Mouse (Mus musculus): Measurements from ENCODE around the gene Col4a3bp. TPM values are rescaled to one million over a fixed set of nuclear protein-coding genes. Genes with fewer than 3 reads are reported as not detected.

Col4a3bp gene
- polyA plus RNA-seq (2016; fragmentation: Nextera tagmentation; extraction: Ambion mirVana) = 6.8 and 7.3 TPM in 2 replicates

DNA sequence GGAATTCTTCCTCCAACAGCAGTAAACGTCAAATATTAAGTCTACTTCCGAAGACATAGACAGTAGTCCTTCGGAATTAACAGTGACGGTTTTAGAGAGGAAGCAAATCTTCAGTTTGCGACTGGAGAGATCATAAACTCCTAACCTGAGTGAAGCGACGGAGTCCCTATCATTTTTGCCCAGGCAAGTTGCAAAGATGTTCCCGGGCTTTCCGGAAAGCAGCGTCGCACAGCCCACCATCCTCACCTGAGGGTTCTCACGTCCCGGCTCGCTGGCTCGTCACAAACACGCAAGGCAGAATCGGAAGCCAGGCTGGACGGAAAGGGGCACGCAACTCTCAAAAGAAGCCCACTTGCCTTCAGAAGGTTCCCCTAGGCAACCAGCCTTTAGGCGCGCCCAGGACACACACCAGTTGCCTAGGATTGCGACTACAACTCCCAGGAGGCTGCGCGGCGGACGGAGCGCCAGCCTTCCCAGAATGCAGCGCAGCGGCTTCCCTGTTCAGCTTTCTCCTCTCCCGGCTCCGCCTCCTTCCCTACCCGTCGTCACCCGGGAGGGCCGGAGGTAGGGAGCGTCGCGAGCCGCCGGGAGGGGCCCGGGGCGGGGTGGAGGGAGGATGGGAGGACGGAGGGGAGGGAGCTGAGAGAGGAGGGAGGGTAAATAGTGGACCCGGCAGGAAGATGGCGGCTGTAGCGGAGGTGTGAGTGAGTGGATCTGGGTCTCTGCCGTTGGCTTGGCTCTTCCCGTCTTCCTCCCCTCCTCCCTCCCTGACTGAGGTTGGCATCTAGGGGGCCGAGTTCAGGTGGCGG is at the start of gene Col4a3bp, which contains the start of gene Polk:
Col4a3bp (plus strand) TSS at position 538 of the 809 bp plus-strand sequence.
Polk (minus strand) TSS at position 499 of the 809 bp plus-strand sequence.
- WGBS = under 1% methylated on average over 48 of the region's 50 CpGs
- no peaks in the 10 kb centered on the region for H3K27me3 ChIP-seq (replicated peaks; ENCODE audit: low read depth, poor library complexity, severe bottlenecking)
- no peaks in the 10 kb centered on the region for H3K36me3 ChIP-seq (replicated peaks)
- H3K4me3 ChIP-seq = peak within 1 kb of the TSS; percentile 89
- peaks cover 16% of the 10 kb centered on the region for H3K4me1 ChIP-seq
- peak; percentile 98 for DNase-seq (ENCODE audit: low spot score)
- H3K9me3 ChIP-seq = no peaks in the 10 kb centered on the region
- peak within 1 kb of the TSS; percentile 96 for H3K27ac ChIP-seq (replicated peaks)

DNA sequence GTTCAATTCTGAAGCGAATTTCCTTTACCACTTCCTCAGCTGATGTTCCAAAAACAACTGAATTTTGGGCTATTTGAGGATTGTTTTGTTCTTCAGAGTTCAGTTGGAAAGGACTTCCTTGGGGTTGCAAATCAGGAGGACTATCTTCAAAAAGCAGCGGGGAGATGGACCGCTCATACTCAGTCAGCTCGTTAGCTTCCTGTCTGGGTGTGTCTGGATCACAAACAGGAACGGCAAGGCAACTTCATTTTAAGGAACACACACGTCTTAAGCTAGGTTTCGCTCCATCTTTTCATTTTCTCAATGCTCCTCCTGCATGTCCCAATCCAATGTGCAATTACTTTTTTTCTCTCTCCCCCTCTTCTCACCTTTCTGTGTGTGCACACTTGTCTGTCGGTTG is 45.8 kb upstream of the Col4a3bp start:
- Histone ChIP-seq H3K27me3 (replicated peaks; ENCODE audit: low read depth, poor library complexity, severe bottlenecking) (no peaks in the 10 kb centered on the region), H3K27ac (replicated peaks) (no peak overlapping the region), H3K4me3 (no peak overlapping the region), H3K9me3 (no peaks in the 10 kb centered on the region), H3K36me3 (replicated peaks) (peaks cover 3% of the 10 kb centered on the region; the same call in 1 of the 2 replicates), H3K4me1 (no peaks in the 10 kb centered on the region; the same call in 1 of the 2 replicates)
- DNase-seq (ENCODE audit: low spot score) = no peak
- WGBS = 84% methylated on average over 8 of the region's 8 CpGs

DNA sequence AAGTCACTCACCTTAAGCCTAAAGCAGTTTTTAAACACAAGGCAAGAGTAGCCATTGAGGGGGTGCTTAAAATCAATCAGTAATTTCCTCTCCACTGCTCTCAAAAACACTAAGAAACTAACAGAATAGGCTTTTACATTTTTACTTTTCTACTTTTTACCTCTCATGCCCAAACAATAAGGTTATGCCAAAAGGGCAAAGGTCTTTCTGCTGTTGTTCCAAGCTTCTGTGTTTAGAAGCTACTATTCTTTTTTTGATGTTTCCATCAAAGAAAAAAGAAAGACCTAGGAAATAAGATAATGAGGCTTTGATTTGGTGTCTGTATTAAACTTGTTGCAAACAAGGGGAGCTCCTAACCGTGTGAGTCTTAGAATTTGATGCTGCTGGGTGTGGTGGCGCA is 42.5 kb upstream of the Col4a3bp start:
- Histone ChIP-seq H3K4me1 (no peaks in the 10 kb centered on the region; the same call in 1 of the 2 replicates), H3K4me3 (no peak overlapping the region), H3K27me3 (replicated peaks; ENCODE audit: low read depth, poor library complexity, severe bottlenecking) (no peaks in the 10 kb centered on the region), H3K9me3 (no peaks in the 10 kb centered on the region), H3K27ac (replicated peaks) (no peak overlapping the region), H3K36me3 (replicated peaks) (peaks cover 2% of the 10 kb centered on the region; the same call in 1 of the 2 replicates)
- WGBS = 86% methylated on average over 2 of the region's 2 CpGs
- DNase-seq (ENCODE audit: low spot score) = no peak

DNA sequence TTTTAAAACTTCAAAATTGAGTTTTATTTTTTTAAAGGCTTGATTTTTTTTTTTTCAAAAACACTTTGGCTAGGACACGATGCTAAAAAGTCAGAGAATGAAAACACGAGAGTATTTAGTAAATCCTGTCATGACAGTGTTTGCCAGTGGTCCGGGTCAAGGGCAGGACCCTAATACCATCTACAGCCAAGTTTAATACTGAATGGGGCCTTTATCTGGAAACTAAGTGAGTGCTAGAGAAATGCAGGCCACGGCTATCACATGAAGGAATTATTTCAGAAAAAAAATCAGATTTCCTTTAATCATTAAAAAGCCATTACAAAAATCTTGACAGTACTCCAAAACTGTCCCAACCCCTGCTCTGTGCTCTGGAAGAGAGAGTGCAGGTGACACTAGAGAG is 36.8 kb upstream of the Col4a3bp start:
- 87% methylated on average over 4 of the region's 4 CpGs for WGBS
- H3K27me3 ChIP-seq (replicated peaks; ENCODE audit: low read depth, poor library complexity, severe bottlenecking) = no peaks in the 10 kb centered on the region
- H3K4me3 ChIP-seq = no peak overlapping the region
- H3K4me1 ChIP-seq = no peaks in the 10 kb centered on the region
- H3K9me3 ChIP-seq = no peaks in the 10 kb centered on the region
- H3K27ac ChIP-seq (replicated peaks) = no peak overlapping the region
- DNase-seq (ENCODE audit: low spot score) = no peak
- peaks cover 5% of the 10 kb centered on the region; the same call in 1 of the 2 replicates for H3K36me3 ChIP-seq (replicated peaks)

DNA sequence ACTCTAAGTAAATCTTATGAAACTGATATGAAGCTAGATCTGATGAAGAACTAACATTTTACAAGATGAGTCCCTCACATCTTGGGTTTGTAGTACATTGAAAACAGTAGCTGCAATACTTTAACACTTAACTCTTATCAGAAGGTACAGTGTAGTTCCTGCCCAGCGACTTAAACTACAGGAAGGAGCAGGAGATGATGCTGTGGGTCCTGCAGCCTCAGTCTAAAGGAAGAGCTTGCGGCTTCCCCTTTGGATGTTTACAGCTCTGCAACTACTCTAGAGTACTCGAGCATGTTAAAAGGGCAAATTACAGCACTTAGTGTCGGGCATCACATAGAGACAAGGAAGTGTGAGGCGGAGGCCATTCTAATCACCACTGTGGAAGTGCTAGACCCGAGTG is 36.1 kb upstream of the Col4a3bp start:
- H3K9me3 ChIP-seq = no peaks in the 10 kb centered on the region
- no peaks in the 10 kb centered on the region for H3K27me3 ChIP-seq (replicated peaks; ENCODE audit: low read depth, poor library complexity, severe bottlenecking)
- H3K36me3 ChIP-seq (replicated peaks) = 0 out of 2 replicates have a peak, but pooled peaks cover 5% of the 10 kb centered on the region
- H3K27ac ChIP-seq (replicated peaks) = no peak overlapping the region
- H3K4me3 ChIP-seq = no peak overlapping the region
- DNase-seq (ENCODE audit: low spot score) = no peak
- no peaks in the 10 kb centered on the region for H3K4me1 ChIP-seq
- 87% methylated on average over 6 of the region's 6 CpGs for WGBS

DNA sequence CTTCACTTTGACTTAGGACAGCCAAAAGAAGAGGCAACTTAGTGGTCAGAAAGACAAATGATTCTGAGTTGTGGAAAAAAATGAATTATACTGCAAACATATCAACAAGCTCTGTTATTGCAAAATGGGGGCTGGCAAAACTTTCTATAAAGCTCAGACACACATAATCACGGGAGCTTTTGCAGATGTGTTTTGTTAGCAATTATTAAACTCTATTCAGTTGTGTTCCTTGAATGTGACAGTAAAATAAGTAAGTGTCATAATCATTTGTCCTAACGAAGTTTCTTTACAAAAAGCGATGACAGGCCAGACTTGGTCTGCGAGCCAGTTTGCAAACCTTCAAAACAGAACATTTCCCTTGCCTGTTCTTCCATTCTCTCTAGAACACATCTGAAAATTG is 34.9 kb upstream of the Col4a3bp start:
- Histone ChIP-seq H3K27me3 (replicated peaks; ENCODE audit: low read depth, poor library complexity, severe bottlenecking) (no peaks in the 10 kb centered on the region), H3K36me3 (replicated peaks) (0 out of 2 replicates have a peak, but pooled peaks cover 5% of the 10 kb centered on the region)
- 93% methylated on average over 4 of the region's 4 CpGs for WGBS

DNA sequence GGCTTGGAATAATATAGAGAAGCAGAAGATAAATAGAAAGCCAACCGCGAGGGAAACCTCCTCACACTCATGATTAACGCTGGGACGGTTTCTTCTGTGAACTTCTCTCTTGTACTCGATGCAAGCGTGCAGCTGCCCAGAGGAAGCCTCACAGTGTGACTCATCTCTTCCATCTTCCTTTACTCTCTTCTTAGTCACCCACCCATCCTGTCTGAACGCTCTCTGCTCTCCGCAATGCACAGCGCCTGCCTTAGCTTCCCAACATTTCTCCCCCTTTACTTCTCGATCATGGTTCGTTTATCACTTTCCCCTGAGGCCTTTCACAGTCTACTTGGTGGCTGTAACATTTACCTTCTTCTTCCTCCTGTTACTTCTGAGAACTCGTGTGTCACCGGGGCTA is 31.8 kb upstream of the Col4a3bp start:
- H3K27me3 ChIP-seq (replicated peaks; ENCODE audit: low read depth, poor library complexity, severe bottlenecking) = no peaks in the 10 kb centered on the region
- 90% methylated on average over 13 of the region's 13 CpGs for WGBS
- H3K27ac ChIP-seq (replicated peaks) = no peak overlapping the region
- H3K4me3 ChIP-seq = no peak overlapping the region
- no peaks in the 10 kb centered on the region for H3K9me3 ChIP-seq
- no peak for DNase-seq (ENCODE audit: low spot score)
- no peaks in the 10 kb centered on the region for H3K4me1 ChIP-seq
- H3K36me3 ChIP-seq (replicated peaks) = 0 out of 2 replicates have a peak, but pooled peaks cover 6% of the 10 kb centered on the region

More for the DNA sequence above, 34.9 kb upstream of the Col4a3bp start:
- H3K27ac ChIP-seq (replicated peaks) = no peak overlapping the region
- H3K9me3 ChIP-seq = no peaks in the 10 kb centered on the region
- no peak overlapping the region for H3K4me3 ChIP-seq
- no peak for DNase-seq (ENCODE audit: low spot score)
- no peaks in the 10 kb centered on the region for H3K4me1 ChIP-seq

DNA sequence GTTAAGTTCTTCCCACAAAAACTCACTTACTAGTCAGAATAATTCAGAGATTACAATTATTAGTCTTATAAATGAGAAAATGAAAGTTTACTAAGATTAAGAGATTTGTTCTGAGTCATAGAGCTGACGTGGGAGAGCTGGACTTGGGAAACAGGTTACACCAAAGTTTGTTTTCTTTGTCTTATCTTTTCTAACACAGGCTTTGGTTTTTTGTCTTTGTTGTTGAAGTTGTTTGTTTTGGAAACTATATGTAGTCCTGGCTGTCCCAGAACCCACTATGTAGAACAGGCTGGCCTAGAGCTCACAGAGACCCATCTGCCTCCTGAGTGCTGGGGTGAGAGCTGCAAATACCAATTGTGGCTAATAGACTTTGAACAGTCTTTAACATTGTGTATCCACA is 31.2 kb upstream of the Col4a3bp start:
- 87% methylated on average over 1 of the region's 1 CpGs for WGBS
- Histone ChIP-seq H3K9me3 (no peaks in the 10 kb centered on the region), H3K36me3 (replicated peaks) (peaks cover 8% of the 10 kb centered on the region), H3K4me3 (no peak overlapping the region), H3K27me3 (replicated peaks; ENCODE audit: low read depth, poor library complexity, severe bottlenecking) (no peaks in the 10 kb centered on the region), H3K4me1 (no peaks in the 10 kb centered on the region), H3K27ac (replicated peaks) (no peak overlapping the region)
- DNase-seq (ENCODE audit: low spot score) = no peak

DNA sequence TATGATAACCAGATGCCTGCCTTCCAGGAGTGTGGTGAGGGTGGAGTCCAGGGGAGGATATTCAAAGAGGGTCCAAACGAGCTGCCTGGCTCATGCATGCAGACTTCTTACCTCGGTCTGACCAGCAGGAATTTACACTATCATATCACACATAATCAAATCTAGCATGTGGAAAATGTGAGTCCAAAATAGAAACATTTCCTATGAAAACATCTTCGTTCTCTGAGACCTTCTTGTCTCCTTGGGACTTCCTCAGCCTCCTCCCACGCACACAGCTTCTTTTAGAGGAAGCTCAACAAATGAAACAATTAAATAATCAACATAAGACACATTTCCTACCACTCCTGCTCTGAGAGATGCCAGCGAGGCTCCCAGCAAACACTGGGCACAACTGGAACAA is 30.5 kb upstream of the Col4a3bp start:
- H3K4me3 ChIP-seq = no peak overlapping the region
- no peaks in the 10 kb centered on the region for H3K9me3 ChIP-seq
- 76% methylated on average over 5 of the region's 5 CpGs for WGBS
- no peaks in the 10 kb centered on the region for H3K27me3 ChIP-seq (replicated peaks; ENCODE audit: low read depth, poor library complexity, severe bottlenecking)
- no peak for DNase-seq (ENCODE audit: low spot score)
- peaks cover 10% of the 10 kb centered on the region for H3K36me3 ChIP-seq (replicated peaks)
- H3K27ac ChIP-seq (replicated peaks) = no peak overlapping the region
- no peaks in the 10 kb centered on the region for H3K4me1 ChIP-seq

DNA sequence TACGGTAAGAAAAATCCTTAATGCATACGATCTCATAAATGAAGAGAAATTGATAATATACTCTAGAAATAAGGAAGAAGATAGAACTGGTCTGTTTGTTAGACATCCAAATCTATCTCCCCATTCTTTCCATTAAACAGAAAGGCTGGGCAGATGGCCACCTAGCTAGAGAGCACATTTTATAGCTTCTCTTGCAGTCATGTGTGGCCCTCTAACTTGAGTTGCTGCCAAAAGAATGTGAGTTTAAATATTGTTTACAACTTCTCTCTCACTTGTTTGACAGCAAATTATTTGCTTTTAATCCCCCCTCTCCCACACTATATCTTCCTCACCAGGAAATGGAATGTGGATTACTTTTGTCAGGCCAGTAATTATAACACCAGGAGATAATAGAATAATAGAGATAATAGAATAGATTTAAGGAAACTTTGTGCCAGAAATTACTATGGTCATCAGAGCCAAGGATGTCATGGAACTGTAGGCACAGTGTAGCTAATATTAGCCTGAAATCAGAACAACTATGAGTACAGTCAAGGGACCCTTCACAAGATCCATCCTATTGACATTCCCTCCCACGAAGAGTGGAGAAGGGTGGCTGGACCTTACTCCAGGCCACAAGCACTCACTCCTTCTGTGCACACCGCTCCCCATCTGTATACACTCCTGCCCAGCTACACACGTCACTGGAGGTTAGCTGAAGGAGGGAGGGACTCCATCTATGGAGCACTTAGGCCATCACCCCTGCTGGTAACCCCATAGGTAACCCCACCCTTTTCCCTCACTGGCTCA is 28.1 kb upstream of the Col4a3bp start:
- Histone ChIP-seq H3K27me3 (replicated peaks; ENCODE audit: low read depth, poor library complexity, severe bottlenecking) (no peaks in the 10 kb centered on the region), H3K4me3 (no peak overlapping the region), H3K36me3 (replicated peaks) (peaks cover 10% of the 10 kb centered on the region), H3K9me3 (no peaks in the 10 kb centered on the region), H3K27ac (replicated peaks) (no peak overlapping the region), H3K4me1 (no peaks in the 10 kb centered on the region)
- 84% methylated on average over 5 of the region's 5 CpGs for WGBS
- no peak for DNase-seq (ENCODE audit: low spot score)

DNA sequence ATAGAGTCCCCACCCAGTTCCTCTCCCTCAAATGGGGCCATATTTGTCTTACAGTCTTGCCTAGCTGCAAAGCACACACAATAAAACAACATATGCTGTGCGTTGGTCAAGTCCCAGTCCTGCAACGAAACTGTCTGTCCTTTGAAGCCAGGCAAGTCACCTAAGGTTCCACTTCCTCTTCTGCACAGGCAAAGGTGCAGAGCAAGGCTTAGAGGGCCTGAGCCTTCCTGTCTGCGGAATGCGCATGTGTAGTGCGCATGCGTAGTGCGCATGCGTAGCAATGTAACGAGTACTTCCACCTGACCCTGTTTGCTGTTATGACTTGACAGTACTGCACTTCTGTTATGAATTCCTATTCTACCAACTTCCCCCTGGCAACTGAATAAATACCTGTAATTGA is 26.2 kb upstream of the Col4a3bp start:
- H3K27ac ChIP-seq (replicated peaks) = no peak overlapping the region
- no peaks in the 10 kb centered on the region for H3K9me3 ChIP-seq
- 95% methylated on average over 9 of the region's 9 CpGs for WGBS
- H3K4me1 ChIP-seq = no peaks in the 10 kb centered on the region
- no peak overlapping the region for H3K4me3 ChIP-seq
- no peak for DNase-seq (ENCODE audit: low spot score)
- peaks cover 10% of the 10 kb centered on the region for H3K36me3 ChIP-seq (replicated peaks)
- no peaks in the 10 kb centered on the region for H3K27me3 ChIP-seq (replicated peaks; ENCODE audit: low read depth, poor library complexity, severe bottlenecking)

DNA sequence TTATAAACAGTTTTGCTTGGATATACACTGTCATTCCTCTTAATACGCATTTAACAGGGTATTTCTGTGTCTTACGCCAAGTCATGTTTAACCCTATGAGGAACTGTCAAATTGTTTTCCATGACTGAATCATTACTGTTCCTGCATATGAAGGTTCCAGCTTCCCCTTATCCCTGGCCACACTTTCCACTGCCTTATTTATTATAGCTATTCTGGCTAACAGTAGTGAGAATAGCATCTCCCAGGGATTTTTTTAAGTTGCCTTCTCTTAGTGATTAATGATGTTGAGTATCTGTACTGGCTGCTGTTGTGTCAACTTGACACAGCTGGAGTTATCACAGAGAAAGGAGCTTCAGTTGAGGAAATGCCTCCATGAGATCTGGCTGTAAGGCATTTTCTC is 25.1 kb upstream of the Col4a3bp start:
- H3K4me1 ChIP-seq = no peaks in the 10 kb centered on the region
- H3K27ac ChIP-seq (replicated peaks) = no peak overlapping the region
- H3K9me3 ChIP-seq = no peaks in the 10 kb centered on the region
- WGBS = 96% methylated on average over 2 of the region's 2 CpGs
- no peak for DNase-seq (ENCODE audit: low spot score)
- H3K27me3 ChIP-seq (replicated peaks; ENCODE audit: low read depth, poor library complexity, severe bottlenecking) = no peaks in the 10 kb centered on the region
- H3K36me3 ChIP-seq (replicated peaks) = peaks cover 10% of the 10 kb centered on the region
- H3K4me3 ChIP-seq = no peak overlapping the region
